Mouse (Mus musculus) embryonic fibroblast, embryonic 13.5 days (primary cell): ENCODE data around the gene Gm5767.

Source experiments
- CTCF ChIP-seq: IDR thresholded peaks from 2 replicates; pipeline ENCODE4 v1.5.1; 2011; ENCODE audit warnings: mild to moderate bottlenecking, control low read depth, low read length, moderate library complexity, borderline replicate concordance; ENCODE audit not compliant: insufficient read depth
- POLR2A ChIP-seq: IDR thresholded peaks from 2 replicates; pipeline ENCODE4 v1.6.1; 2011; ENCODE audit warnings: low read depth, mild to moderate bottlenecking, control low read depth, low read length, moderate library complexity

DNA sequence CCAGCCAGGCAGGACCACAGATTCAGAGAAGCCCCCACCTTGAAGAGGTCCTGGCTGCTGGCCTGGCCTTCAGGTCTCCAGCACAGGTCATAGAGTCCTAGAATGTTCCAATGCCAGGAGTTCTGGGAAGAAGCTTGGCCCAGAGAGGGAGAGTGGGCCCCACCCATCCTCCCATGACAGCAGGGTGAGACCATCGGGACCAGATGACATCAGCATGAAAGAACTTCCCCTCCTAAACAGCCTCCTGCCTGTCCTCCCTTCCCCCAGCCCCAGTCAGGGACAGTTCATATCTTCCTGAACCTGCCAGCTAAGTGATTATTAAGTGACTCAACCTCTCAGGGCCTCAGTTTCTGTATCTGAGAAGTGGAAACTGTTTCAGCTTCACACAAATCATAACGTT lies 14.1 kb upstream of the Gm5767 start:
- TF ChIP-seq CTCF (no peak), POLR2A (no peak)
